Mouse (Mus musculus): ENCODE measurements around the gene Ifi205. TPM values are rescaled to one million over a fixed set of nuclear protein-coding genes. Genes with fewer than 3 reads are reported as not detected.
"Not testable (repeated sequence)": the region's sequence is repeated elsewhere in the genome, so short reads cannot be mapped to it uniquely, and the experiment has no call there.

Gene Ifi205
- 0.82 TPM in 2 replicates for polyA plus RNA-seq (2014; fragmentation: Nextera tagmentation; extraction: Ambion mirVana)

- H3K4me3 ChIP-seq (ENCODE audit: low read depth, low read length), result no peak within 1 kb of the TSS
- WGBS, result 52% methylated on average over 1 of the region's 1 CpGs
- H3K27me3 ChIP-seq (replicated peaks; ENCODE audit: control insufficient read depth, insufficient read depth, low read length), result no peaks in the 10 kb centered on the region
- H3K9me3 ChIP-seq (ENCODE audit: control insufficient read depth, low read length), result no peaks in the 10 kb centered on the region
- H3K9ac ChIP-seq (ENCODE audit: low read depth, low read length), result no peak within 1 kb of the TSS
- no peak for ATAC-seq (replicated peaks; ENCODE audit: low FRiP score)
- H3K4me1 ChIP-seq (replicated peaks; ENCODE audit: control insufficient read depth, insufficient read depth, low read length), result no peaks in the 10 kb centered on the region
- no peak for DNase-seq (ENCODE audit: low spot score)
- H3K27ac ChIP-seq (ENCODE audit: low read depth, low read length), result no peak within 1 kb of the TSS
- H3K36me3 ChIP-seq (ENCODE audit: control insufficient read depth, insufficient read depth, low read length), result no peaks in the 10 kb centered on the region
- no peak within 1 kb of the TSS for H3K4me2 ChIP-seq
Measured at GRCm38 (mm10) chr1:174031698-174032097, at the start of gene Ifi205. Gene Ifi205 (minus strand): TSS chr1:174031810.

- Histone ChIP-seq H3K27ac (ENCODE audit: low read depth, low read length) (no peak within 1 kb of the TSS), H3K36me3 (ENCODE audit: control insufficient read depth, insufficient read depth, low read length) (no peaks in the 10 kb centered on the region), H3K27me3 (replicated peaks; ENCODE audit: control insufficient read depth, insufficient read depth, low read length) (no peaks in the 10 kb centered on the region), H3K9me3 (ENCODE audit: control insufficient read depth, low read length) (no peaks in the 10 kb centered on the region), H3K4me3 (ENCODE audit: low read depth, low read length) (no peak within 1 kb of the TSS), H3K4me2 (no peak within 1 kb of the TSS), H3K9ac (ENCODE audit: low read depth, low read length) (no peak within 1 kb of the TSS), H3K4me1 (replicated peaks; ENCODE audit: control insufficient read depth, insufficient read depth, low read length) (no peaks in the 10 kb centered on the region)
- 78% methylated on average over 3 of the region's 3 CpGs for WGBS
- ATAC-seq (replicated peaks; ENCODE audit: low FRiP score) (no peak), DNase-seq (ENCODE audit: low spot score) (no peak)
Measured at GRCm38 (mm10) chr1:174066305-174066704, 34.7 kb upstream of the Ifi205 start, which contains the start of gene Olfr430. Gene Olfr430 (plus strand): TSS chr1:174066605.

- H3K36me3 ChIP-seq (ENCODE audit: control insufficient read depth, insufficient read depth, low read length), result no peaks in the 10 kb centered on the region
- H3K9me3 ChIP-seq (ENCODE audit: control insufficient read depth, low read length), result no peaks in the 10 kb centered on the region
- H3K4me2 ChIP-seq, result no peak overlapping the region
- no peak overlapping the region for H3K27ac ChIP-seq (ENCODE audit: low read depth, low read length)
- 72% methylated on average over 2 of the region's 2 CpGs for WGBS
- H3K27me3 ChIP-seq (replicated peaks; ENCODE audit: control insufficient read depth, insufficient read depth, low read length), result no peaks in the 10 kb centered on the region
- DNase-seq (ENCODE audit: low spot score), result no peak
- no peak overlapping the region for H3K4me3 ChIP-seq (ENCODE audit: low read depth, low read length)
- H3K9ac ChIP-seq (ENCODE audit: low read depth, low read length), result no peak overlapping the region
- no peaks in the 10 kb centered on the region for H3K4me1 ChIP-seq (replicated peaks; ENCODE audit: control insufficient read depth, insufficient read depth, low read length)
- ATAC-seq (replicated peaks; ENCODE audit: low FRiP score), result no peak
Measured at GRCm38 (mm10) chr1:174055248-174055647, 23.6 kb upstream of the Ifi205 start.

GRCm38 (mm10) chr1:174052981-174053380 is 21.4 kb upstream of the Ifi205 start:
- ATAC-seq (replicated peaks; ENCODE audit: low FRiP score) (no peak), DNase-seq (ENCODE audit: low spot score) (no peak)
- Histone ChIP-seq H3K4me2 (no peak overlapping the region), H3K27ac (ENCODE audit: low read depth, low read length) (no peak overlapping the region), H3K9ac (ENCODE audit: low read depth, low read length) (no peak overlapping the region), H3K4me1 (replicated peaks; ENCODE audit: control insufficient read depth, insufficient read depth, low read length) (no peaks in the 10 kb centered on the region), H3K9me3 (ENCODE audit: control insufficient read depth, low read length) (no peaks in the 10 kb centered on the region), H3K36me3 (ENCODE audit: control insufficient read depth, insufficient read depth, low read length) (no peaks in the 10 kb centered on the region), H3K27me3 (replicated peaks; ENCODE audit: control insufficient read depth, insufficient read depth, low read length) (no peaks in the 10 kb centered on the region), H3K4me3 (ENCODE audit: low read depth, low read length) (no peak overlapping the region)
- WGBS, result 76% methylated on average over 3 of the region's 3 CpGs

- Histone ChIP-seq H3K27me3 (replicated peaks; ENCODE audit: control insufficient read depth, insufficient read depth, low read length) (no peaks in the 10 kb centered on the region), H3K4me1 (replicated peaks; ENCODE audit: control insufficient read depth, insufficient read depth, low read length) (no peaks in the 10 kb centered on the region), H3K4me2 (no peak overlapping the region), H3K27ac (ENCODE audit: low read depth, low read length) (no peak overlapping the region), H3K36me3 (ENCODE audit: control insufficient read depth, insufficient read depth, low read length) (no peaks in the 10 kb centered on the region), H3K4me3 (ENCODE audit: low read depth, low read length) (no peak overlapping the region), H3K9me3 (ENCODE audit: control insufficient read depth, low read length) (no peaks in the 10 kb centered on the region), H3K9ac (ENCODE audit: low read depth, low read length) (no peak overlapping the region)
- DNase-seq (ENCODE audit: low spot score) (no peak), ATAC-seq (replicated peaks; ENCODE audit: low FRiP score) (no peak)
- WGBS, result 74% methylated on average over 5 of the region's 5 CpGs
Measured at GRCm38 (mm10) chr1:174051931-174052536, 20.4 kb upstream of the Ifi205 start.

- H3K4me1 ChIP-seq (replicated peaks; ENCODE audit: control insufficient read depth, insufficient read depth, low read length), result no peaks in the 10 kb centered on the region
- no peaks in the 10 kb centered on the region for H3K27me3 ChIP-seq (replicated peaks; ENCODE audit: control insufficient read depth, insufficient read depth, low read length)
- H3K4me2 ChIP-seq, result no peak overlapping the region
- no peaks in the 10 kb centered on the region for H3K36me3 ChIP-seq (ENCODE audit: control insufficient read depth, insufficient read depth, low read length)
- H3K9me3 ChIP-seq (ENCODE audit: control insufficient read depth, low read length), result no peaks in the 10 kb centered on the region
- H3K27ac ChIP-seq (ENCODE audit: low read depth, low read length), result no peak overlapping the region
- H3K9ac ChIP-seq (ENCODE audit: low read depth, low read length), result no peak overlapping the region
- DNase-seq (ENCODE audit: low spot score) (no peak), ATAC-seq (replicated peaks; ENCODE audit: low FRiP score) (no peak)
- WGBS, result 78% methylated on average over 4 of the region's 4 CpGs
- no peak overlapping the region for H3K4me3 ChIP-seq (ENCODE audit: low read depth, low read length)
Measured at GRCm38 (mm10) chr1:174051515-174051914, 19.9 kb upstream of the Ifi205 start.

- no peak for DNase-seq (ENCODE audit: low spot score)
- H3K27me3 ChIP-seq (replicated peaks; ENCODE audit: control insufficient read depth, insufficient read depth, low read length), result no peaks in the 10 kb centered on the region
Measured at GRCm38 (mm10) chr1:174050532-174050931, 18.9 kb upstream of the Ifi205 start.

GRCm38 (mm10) chr1:174049357-174049756 is 17.7 kb upstream of the Ifi205 start:
- 41% methylated on average over 4 of the region's 4 CpGs for WGBS
- not testable (repeated sequence) for H3K27me3 ChIP-seq (replicated peaks; ENCODE audit: control insufficient read depth, insufficient read depth, low read length)

More at GRCm38 (mm10) chr1:174050532-174050931, 18.9 kb upstream of the Ifi205 start:
- H3K9me3 ChIP-seq (ENCODE audit: control insufficient read depth, low read length), result no peaks in the 10 kb centered on the region
- no peak overlapping the region for H3K9ac ChIP-seq (ENCODE audit: low read depth, low read length)
- no peak; the same call in 1 of the 2 replicates for ATAC-seq (replicated peaks; ENCODE audit: low FRiP score)
- no peak overlapping the region for H3K4me2 ChIP-seq
- no peaks in the 10 kb centered on the region for H3K4me1 ChIP-seq (replicated peaks; ENCODE audit: control insufficient read depth, insufficient read depth, low read length)
- H3K4me3 ChIP-seq (ENCODE audit: low read depth, low read length), result no peak overlapping the region
- H3K36me3 ChIP-seq (ENCODE audit: control insufficient read depth, insufficient read depth, low read length), result no peaks in the 10 kb centered on the region
- H3K27ac ChIP-seq (ENCODE audit: low read depth, low read length), result no peak overlapping the region
- WGBS, result 80% methylated on average over 4 of the region's 4 CpGs

GRCm38 (mm10) chr1:174048893-174049292 is 17.3 kb upstream of the Ifi205 start, which contains the start of gene Olfr432:
Gene Olfr432 (plus strand): TSS chr1:174049205.
- H3K27me3 ChIP-seq (replicated peaks; ENCODE audit: control insufficient read depth, insufficient read depth, low read length), result no peaks in the 10 kb centered on the region
- no peak within 1 kb of the TSS for H3K4me3 ChIP-seq (ENCODE audit: low read depth, low read length)
- no peak within 1 kb of the TSS for H3K4me2 ChIP-seq
- DNase-seq (ENCODE audit: low spot score) (no peak), ATAC-seq (replicated peaks; ENCODE audit: low FRiP score) (no peak)
- no peaks in the 10 kb centered on the region for H3K36me3 ChIP-seq (ENCODE audit: control insufficient read depth, insufficient read depth, low read length)
- no peaks in the 10 kb centered on the region for H3K9me3 ChIP-seq (ENCODE audit: control insufficient read depth, low read length)
- no peaks in the 10 kb centered on the region for H3K4me1 ChIP-seq (replicated peaks; ENCODE audit: control insufficient read depth, insufficient read depth, low read length)
- H3K9ac ChIP-seq (ENCODE audit: low read depth, low read length), result no peak within 1 kb of the TSS
- WGBS, result 70% methylated on average over 2 of the region's 2 CpGs
- no peak within 1 kb of the TSS for H3K27ac ChIP-seq (ENCODE audit: low read depth, low read length)

More at GRCm38 (mm10) chr1:174049357-174049756, 17.7 kb upstream of the Ifi205 start:
- H3K4me2 ChIP-seq; H3K9ac ChIP-seq (ENCODE audit: low read depth, low read length); DNase-seq (ENCODE audit: low spot score); H3K27ac ChIP-seq (ENCODE audit: low read depth, low read length); H3K4me3 ChIP-seq (ENCODE audit: low read depth, low read length); H3K4me1 ChIP-seq (replicated peaks; ENCODE audit: control insufficient read depth, insufficient read depth, low read length); H3K36me3 ChIP-seq (ENCODE audit: control insufficient read depth, insufficient read depth, low read length); H3K9me3 ChIP-seq (ENCODE audit: control insufficient read depth, low read length); ATAC-seq (replicated peaks; ENCODE audit: low FRiP score): not testable (repeated sequence)
